Mouse (Mus musculus): Measurements from ENCODE around the gene Rsf1. TPM values are rescaled to one million over a fixed set of nuclear protein-coding genes. Genes with fewer than 3 reads are reported as not detected.

Rsf1 gene
- polyA plus RNA-seq, 1 experiment, result 4.6 TPM

DNA sequence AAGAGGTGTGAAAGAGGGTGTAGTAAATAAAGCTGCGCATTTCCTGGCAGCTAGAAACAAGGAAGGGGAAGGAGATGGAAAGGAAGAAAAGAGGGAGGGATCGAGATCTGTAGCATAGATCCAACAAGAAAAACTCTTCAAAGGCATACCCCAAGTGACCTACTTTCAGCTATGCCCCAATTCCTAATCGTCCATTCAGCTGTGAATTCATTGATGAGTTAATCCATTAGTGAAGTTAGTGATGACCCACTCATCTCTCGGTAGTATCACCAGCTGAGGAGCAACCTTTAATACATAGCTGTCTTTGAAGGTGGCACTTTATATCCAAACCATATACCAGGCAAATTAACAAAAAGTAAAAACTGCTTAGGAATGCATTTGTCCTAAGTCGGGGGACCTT, 8.8 kb downstream of the Rsf1 start:
- peaks cover 14% of the 10 kb centered on the region for H3K4me1 ChIP-seq (replicated peaks; ENCODE audit: control insufficient read depth, insufficient read depth, low read length)
- H3K4me3 ChIP-seq (ENCODE audit: control insufficient read depth, insufficient read depth, low read length), result no peak overlapping the region
- WGBS, result 96% methylated on average over 5 of the region's 5 CpGs
- TF ChIP-seq CTCF (IDR thresholded peaks at IDR 0.05; ENCODE audit: borderline replicate concordance, control insufficient read depth, extremely low read depth, insufficient read depth, low read length, poor library complexity) (no peak), POLR2A (IDR thresholded peaks at IDR 0.05; ENCODE audit: control insufficient read depth, extremely low read depth, insufficient read depth, low read length, poor library complexity) (no peak)
- no peak overlapping the region for H3K27ac ChIP-seq (ENCODE audit: control insufficient read depth, insufficient read depth, low read length)
- H3K27me3 ChIP-seq (ENCODE audit: control insufficient read depth, insufficient read depth, low read length), result no peaks in the 10 kb centered on the region
- no peak for DNase-seq
- H3K36me3 ChIP-seq (ENCODE audit: control insufficient read depth, insufficient read depth, low read length), result no peaks in the 10 kb centered on the region

DNA sequence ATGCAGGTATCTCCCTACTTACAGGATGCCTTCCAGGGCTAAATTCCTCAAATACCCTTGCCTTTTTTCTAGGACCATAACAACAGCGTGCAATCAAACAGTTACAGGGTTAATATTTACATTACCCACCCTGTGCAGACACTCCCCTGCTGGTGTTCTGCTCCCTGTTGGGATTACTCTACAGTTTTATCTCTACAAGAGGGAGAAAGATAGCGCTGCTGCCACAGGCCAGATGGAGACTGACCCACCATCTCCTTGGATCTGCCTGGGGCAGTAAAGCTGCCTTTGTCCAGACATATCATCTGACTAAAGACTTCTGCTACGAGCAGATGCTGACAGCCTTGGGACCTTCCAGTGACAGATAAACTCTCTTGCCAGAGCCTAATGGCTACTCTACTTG, 10.8 kb downstream of the Rsf1 start:
- Histone ChIP-seq H3K27ac (ENCODE audit: control insufficient read depth, insufficient read depth, low read length) (no peak overlapping the region), H3K4me3 (ENCODE audit: control insufficient read depth, insufficient read depth, low read length) (no peak overlapping the region), H3K27me3 (ENCODE audit: control insufficient read depth, insufficient read depth, low read length) (no peaks in the 10 kb centered on the region), H3K4me1 (replicated peaks; ENCODE audit: control insufficient read depth, insufficient read depth, low read length) (peaks cover 14% of the 10 kb centered on the region), H3K36me3 (ENCODE audit: control insufficient read depth, insufficient read depth, low read length) (no peaks in the 10 kb centered on the region)
- TF ChIP-seq POLR2A (IDR thresholded peaks at IDR 0.05; ENCODE audit: control insufficient read depth, extremely low read depth, insufficient read depth, low read length, poor library complexity) (no peak), CTCF (IDR thresholded peaks at IDR 0.05; ENCODE audit: borderline replicate concordance, control insufficient read depth, extremely low read depth, insufficient read depth, low read length, poor library complexity) (no peak)
- WGBS, result 97% methylated on average over 3 of the region's 3 CpGs
- DNase-seq, result no peak

DNA sequence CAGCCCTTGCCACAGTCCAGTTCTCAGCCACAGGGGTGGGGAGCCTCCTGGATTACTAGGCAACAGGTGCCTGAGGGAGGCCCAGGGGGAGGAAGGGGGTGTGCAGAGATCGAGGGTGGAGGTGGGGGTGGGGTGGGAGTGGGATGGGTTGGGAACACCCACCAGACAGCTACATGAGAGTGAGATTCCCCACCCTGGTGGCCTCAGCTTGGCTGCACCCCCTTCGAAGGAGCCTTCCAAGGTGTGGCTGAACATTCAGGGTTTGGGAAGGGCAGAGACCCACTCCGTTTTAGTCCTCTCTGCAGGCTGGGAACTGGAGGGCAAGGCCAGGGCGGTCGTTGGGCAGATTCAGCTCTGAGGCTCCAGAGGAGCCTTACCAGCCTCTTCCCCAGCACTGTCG, 11.6 kb downstream of the Rsf1 start:
- WGBS, result 88% methylated on average over 6 of the region's 6 CpGs
- H3K4me1 ChIP-seq (replicated peaks; ENCODE audit: control insufficient read depth, insufficient read depth, low read length), result peaks cover 14% of the 10 kb centered on the region
- DNase-seq, result no peak
- no peaks in the 10 kb centered on the region for H3K27me3 ChIP-seq (ENCODE audit: control insufficient read depth, insufficient read depth, low read length)
- no peak for TF ChIP-seq CTCF (IDR thresholded peaks at IDR 0.05; ENCODE audit: borderline replicate concordance, control insufficient read depth, extremely low read depth, insufficient read depth, low read length, poor library complexity)
- TF ChIP-seq POLR2A (IDR thresholded peaks at IDR 0.05; ENCODE audit: control insufficient read depth, extremely low read depth, insufficient read depth, low read length, poor library complexity), result no peak
- no peak overlapping the region for H3K27ac ChIP-seq (ENCODE audit: control insufficient read depth, insufficient read depth, low read length)
- H3K36me3 ChIP-seq (ENCODE audit: control insufficient read depth, insufficient read depth, low read length), result no peaks in the 10 kb centered on the region
- no peak overlapping the region for H3K4me3 ChIP-seq (ENCODE audit: control insufficient read depth, insufficient read depth, low read length)

DNA sequence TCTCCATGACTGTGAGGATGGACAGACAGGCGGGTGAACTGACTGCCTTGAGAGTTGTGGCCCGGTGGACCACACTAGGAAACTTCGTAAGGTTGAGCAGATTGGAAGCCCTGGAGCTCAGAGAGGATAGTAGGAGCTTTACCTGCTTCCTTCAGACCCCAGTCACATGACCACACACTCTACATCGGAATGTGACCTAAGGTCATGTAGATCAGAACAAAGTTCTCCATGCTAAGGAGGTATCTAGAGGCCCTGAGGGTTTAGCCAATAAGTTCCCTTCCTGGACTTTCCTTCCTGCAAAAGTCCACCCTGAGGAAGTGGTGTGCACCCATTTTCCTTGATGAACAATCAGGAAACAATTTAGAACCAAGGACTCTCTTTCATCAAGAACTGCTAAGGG, 12.7 kb downstream of the Rsf1 start:
- DNase-seq, result no peak
- H3K4me3 ChIP-seq (ENCODE audit: control insufficient read depth, insufficient read depth, low read length), result no peak overlapping the region
- H3K4me1 ChIP-seq (replicated peaks; ENCODE audit: control insufficient read depth, insufficient read depth, low read length), result peaks cover 14% of the 10 kb centered on the region
- no peak for TF ChIP-seq POLR2A (IDR thresholded peaks at IDR 0.05; ENCODE audit: control insufficient read depth, extremely low read depth, insufficient read depth, low read length, poor library complexity)
- TF ChIP-seq CTCF (IDR thresholded peaks at IDR 0.05; ENCODE audit: borderline replicate concordance, control insufficient read depth, extremely low read depth, insufficient read depth, low read length, poor library complexity), result no peak
- WGBS, result 98% methylated on average over 4 of the region's 4 CpGs
- H3K27ac ChIP-seq (ENCODE audit: control insufficient read depth, insufficient read depth, low read length), result no peak overlapping the region
- no peaks in the 10 kb centered on the region for H3K27me3 ChIP-seq (ENCODE audit: control insufficient read depth, insufficient read depth, low read length)
- no peaks in the 10 kb centered on the region for H3K36me3 ChIP-seq (ENCODE audit: control insufficient read depth, insufficient read depth, low read length)

DNA sequence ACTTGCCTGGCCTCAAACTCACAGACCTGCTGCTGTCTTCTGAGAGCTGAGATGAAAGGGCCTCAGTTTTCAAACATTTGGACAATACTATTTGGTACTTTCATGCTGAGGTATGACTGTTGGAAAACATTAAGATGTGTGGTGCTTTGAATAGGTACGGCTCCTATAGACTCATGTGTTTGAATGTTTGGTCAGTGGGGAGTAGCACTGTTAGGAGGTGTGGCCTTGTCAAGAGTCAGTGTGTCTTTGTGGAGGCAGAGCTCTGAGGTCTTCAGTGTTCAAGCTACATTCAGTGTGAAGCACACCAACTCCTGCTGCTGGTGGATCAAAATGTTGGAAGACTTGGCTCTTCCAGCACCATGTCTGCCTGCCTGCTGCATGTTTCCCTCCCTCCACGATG, 13.8 kb downstream of the Rsf1 start:
- WGBS, result 91% methylated on average over 2 of the region's 2 CpGs
- Histone ChIP-seq H3K27ac (ENCODE audit: control insufficient read depth, insufficient read depth, low read length) (no peak overlapping the region), H3K4me3 (ENCODE audit: control insufficient read depth, insufficient read depth, low read length) (no peak overlapping the region), H3K4me1 (replicated peaks; ENCODE audit: control insufficient read depth, insufficient read depth, low read length) (peaks cover 14% of the 10 kb centered on the region), H3K36me3 (ENCODE audit: control insufficient read depth, insufficient read depth, low read length) (no peaks in the 10 kb centered on the region), H3K27me3 (ENCODE audit: control insufficient read depth, insufficient read depth, low read length) (no peaks in the 10 kb centered on the region)
- TF ChIP-seq POLR2A (IDR thresholded peaks at IDR 0.05; ENCODE audit: control insufficient read depth, extremely low read depth, insufficient read depth, low read length, poor library complexity), result no peak
- no peak for TF ChIP-seq CTCF (IDR thresholded peaks at IDR 0.05; ENCODE audit: borderline replicate concordance, control insufficient read depth, extremely low read depth, insufficient read depth, low read length, poor library complexity)
- DNase-seq, result no peak

DNA sequence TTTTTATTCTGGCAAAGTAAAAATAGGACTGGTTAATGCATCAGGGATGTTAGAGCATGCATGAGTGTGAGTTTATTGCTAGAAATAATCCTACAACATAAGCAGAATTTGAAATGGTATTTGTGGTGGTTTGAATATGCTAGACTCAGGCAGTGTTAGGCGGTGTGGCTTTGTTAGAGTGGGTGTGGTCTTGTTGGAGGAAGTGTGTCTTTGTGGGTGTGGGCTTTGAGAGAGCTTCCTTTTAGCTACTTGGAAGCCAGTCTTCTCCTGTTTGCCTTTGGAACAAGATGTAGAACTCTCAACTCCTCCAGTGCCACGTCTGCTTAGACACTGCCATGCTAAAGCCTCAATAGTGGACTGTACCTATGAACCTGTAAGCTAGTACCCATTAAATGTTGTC, 18.9 kb downstream of the Rsf1 start:
- Histone ChIP-seq H3K4me1 (replicated peaks; ENCODE audit: control insufficient read depth, insufficient read depth, low read length) (no peaks in the 10 kb centered on the region; the same call in 1 of the 2 replicates), H3K4me3 (ENCODE audit: control insufficient read depth, insufficient read depth, low read length) (no peak overlapping the region), H3K27ac (ENCODE audit: control insufficient read depth, insufficient read depth, low read length) (no peak overlapping the region), H3K36me3 (ENCODE audit: control insufficient read depth, insufficient read depth, low read length) (no peaks in the 10 kb centered on the region), H3K27me3 (ENCODE audit: control insufficient read depth, insufficient read depth, low read length) (no peaks in the 10 kb centered on the region)
- WGBS, result 68% methylated on average over 2 of the region's 2 CpGs
- TF ChIP-seq CTCF (IDR thresholded peaks at IDR 0.05; ENCODE audit: borderline replicate concordance, control insufficient read depth, extremely low read depth, insufficient read depth, low read length, poor library complexity), result no peak
- no peak for TF ChIP-seq POLR2A (IDR thresholded peaks at IDR 0.05; ENCODE audit: control insufficient read depth, extremely low read depth, insufficient read depth, low read length, poor library complexity)
- no peak for DNase-seq

DNA sequence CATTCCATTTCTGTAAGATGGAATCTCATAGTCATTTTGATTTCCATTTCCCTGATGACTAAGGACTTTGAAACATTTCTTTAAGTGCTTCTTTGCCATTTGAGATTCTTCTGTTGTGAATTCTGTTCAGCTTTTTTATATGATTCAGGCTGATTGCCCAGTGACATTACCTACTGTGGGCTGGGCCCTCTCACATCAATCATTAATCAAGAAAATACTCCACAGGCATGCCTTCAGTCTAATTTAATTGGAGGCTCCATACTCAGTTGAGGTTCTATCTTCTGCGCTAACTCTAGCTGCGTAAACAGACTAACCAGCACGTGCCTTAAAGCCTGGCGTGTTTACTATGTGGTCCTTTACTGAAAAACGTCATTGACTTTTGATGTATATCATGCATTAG, 41.7 kb downstream of the Rsf1 start:
- H3K27ac ChIP-seq (ENCODE audit: control insufficient read depth, insufficient read depth, low read length), result no peak overlapping the region
- 98% methylated on average over 5 of the region's 5 CpGs for WGBS
- no peak for DNase-seq
- TF ChIP-seq POLR2A (IDR thresholded peaks at IDR 0.05; ENCODE audit: control insufficient read depth, extremely low read depth, insufficient read depth, low read length, poor library complexity) (no peak), CTCF (IDR thresholded peaks at IDR 0.05; ENCODE audit: borderline replicate concordance, control insufficient read depth, extremely low read depth, insufficient read depth, low read length, poor library complexity) (no peak)
- no peaks in the 10 kb centered on the region for H3K27me3 ChIP-seq (ENCODE audit: control insufficient read depth, insufficient read depth, low read length)
- no peak overlapping the region for H3K4me3 ChIP-seq (ENCODE audit: control insufficient read depth, insufficient read depth, low read length)
- H3K4me1 ChIP-seq (replicated peaks; ENCODE audit: control insufficient read depth, insufficient read depth, low read length), result no peaks in the 10 kb centered on the region
- peaks cover 13% of the 10 kb centered on the region for H3K36me3 ChIP-seq (ENCODE audit: control insufficient read depth, insufficient read depth, low read length)
